Mouse (Mus musculus): ENCODE measurements around the gene Ms4a6d.

- TF ChIP-seq CTCF (IDR thresholded peaks at IDR 0.05; ENCODE audit: low read depth, low read length) (no peak), POLR2A (IDR thresholded peaks at IDR 0.05; ENCODE audit: extremely low read depth, insufficient read depth, low read length) (no peak)
Measured at GRCm38 (mm10) chr19:11613084-11613483, 8.4 kb upstream of the Ms4a6d start.
